Mouse (Mus musculus) neural tube, embryonic 15.5 days (tissue): Measurements from ENCODE around the gene Gm12355. TPM values are rescaled to one million over a fixed set of nuclear protein-coding genes. Genes with fewer than 3 reads are reported as not detected.
A peak's percentile ranks its signal among the peaks of the same experiment; 100 is the strongest.
"Not testable (repeated sequence)": the region's sequence is repeated elsewhere in the genome, so short reads cannot be mapped to it uniquely, and the experiment has no call there.

Experiments used
- ATAC-seq: fragments of 200-750 bp; cut with Nextera tagmentation; 2 replicates; pipeline ENCODE4 v1.8.0; 2017; ENCODE audit warnings: mild to moderate bottlenecking, moderate TSS enrichment, moderate library complexity; ENCODE audit not compliant: low FRiP score
- H3K27ac ChIP-seq: fragments of 300-500 bp; sonication (generic); replicated peaks from 2 replicates; pipeline ENCODE4 v1.5.1; 2015; ENCODE audit warnings: mild to moderate bottlenecking, inconsistent platforms
- H3K27me3 ChIP-seq: fragments of 300-500 bp; sonication (generic); replicated peaks from 2 replicates; pipeline ENCODE4 v1.6.1; 2015; ENCODE audit warnings: inconsistent platforms
- H3K36me3 ChIP-seq: fragments of 300-500 bp; sonication (generic); 2 replicates; pipeline ENCODE4 v1.6.1; 2015; ENCODE audit warnings: inconsistent platforms
- H3K4me1 ChIP-seq: fragments of 300-500 bp; sonication (generic); 2 replicates; pipeline ENCODE4 v1.6.1; 2015; ENCODE audit warnings: inconsistent platforms
- H3K4me2 ChIP-seq: fragments of 300-500 bp; sonication (generic); 2 replicates; pipeline ENCODE4 v1.6.1; 2015; ENCODE audit warnings: inconsistent platforms, mild to moderate bottlenecking, moderate library complexity
- H3K4me3 ChIP-seq: fragments of 300-500 bp; sonication (generic); replicated peaks from 2 replicates; pipeline ENCODE4 v1.5.1; 2015; ENCODE audit warnings: mild to moderate bottlenecking, inconsistent platforms
- H3K9ac ChIP-seq: fragments of 300-500 bp; sonication (generic); replicated peaks from 2 replicates; pipeline ENCODE4 v1.6.1; 2015; ENCODE audit warnings: mild to moderate bottlenecking, inconsistent platforms
- H3K9me3 ChIP-seq: fragments of 300-500 bp; sonication (generic); replicated peaks from 2 replicates; pipeline ENCODE4 v1.6.1; 2016; ENCODE audit warnings: inconsistent platforms
- WGBS: fragments of 180-500 bp; shearing (Covaris S2); methylation state at CpG from one replicate; pipeline ENCODE4 v1.1.7; 2015; ENCODE audit warnings: mixed read lengths; 5-methylcytosine and 5-hydroxymethylcytosine counted together
- polyA plus RNA-seq: library from polyadenylated mRNA; unstranded; fragments of >200 nt; fragmentation: Nextera tagmentation; extraction: Ambion mirVana; gene quantifications from 2 replicates; pipeline ENCODE4 v1.2.1, GENCODE M21; 2015

The Gm12355 gene
- polyA plus RNA-seq: 0.42 and 0.79 TPM in 2 replicates

DNA sequence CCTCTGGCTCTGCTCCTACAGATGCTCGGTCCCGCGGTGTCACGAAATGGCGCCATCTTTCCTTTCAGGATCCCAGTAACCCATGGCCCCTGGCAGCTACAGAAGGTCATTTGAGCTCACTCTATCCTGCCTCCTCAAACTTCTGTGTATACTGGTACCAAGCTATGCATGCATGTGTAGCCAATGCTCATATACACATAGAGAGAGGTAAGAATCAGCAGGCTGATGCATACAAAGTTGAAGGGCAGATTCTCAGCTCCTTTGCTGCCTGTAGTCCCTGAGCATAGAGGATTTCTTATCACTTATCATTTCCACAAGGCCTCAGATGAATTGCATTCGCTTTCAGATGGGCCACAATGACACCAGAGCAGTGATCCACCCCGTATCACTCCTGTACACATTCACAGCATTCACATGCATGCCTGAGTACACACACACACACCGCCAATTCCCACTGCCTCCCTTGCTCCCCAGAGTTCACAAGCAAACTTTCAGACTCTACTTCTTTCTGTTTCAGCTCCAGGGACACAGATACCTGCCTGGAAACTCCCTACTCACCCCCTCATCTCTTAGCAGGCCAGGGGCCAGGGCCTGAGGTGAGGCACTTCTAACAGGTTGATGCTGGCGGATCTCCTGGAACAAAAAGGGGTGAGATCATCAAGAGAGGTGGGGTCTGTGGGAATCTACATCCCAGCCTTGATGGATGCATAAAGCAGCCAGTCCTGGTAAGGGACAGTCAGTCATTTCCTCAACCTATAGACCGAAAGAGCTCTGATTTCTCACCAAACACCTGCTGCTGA, at the start of gene Gm12355, which contains the start of gene Gsdma3:
Gm12355 (minus strand) TSS at position 51 of the 800 bp plus-strand sequence.
Gsdma3 (plus strand) TSS at position 750 of the 800 bp plus-strand sequence.
- 91% methylated on average over 10 of the region's 10 CpGs for WGBS
- no peak within 1 kb of the TSS for H3K4me2 ChIP-seq
- no peak within 1 kb of the TSS for H3K9ac ChIP-seq
- H3K4me1 ChIP-seq: no peaks in the 10 kb centered on the region
- no peak for ATAC-seq
- H3K27ac ChIP-seq: no peak within 1 kb of the TSS
- H3K36me3 ChIP-seq: no peaks in the 10 kb centered on the region
- no peaks in the 10 kb centered on the region for H3K27me3 ChIP-seq
- H3K4me3 ChIP-seq: no peak within 1 kb of the TSS
- H3K9me3 ChIP-seq: no peaks in the 10 kb centered on the region

DNA sequence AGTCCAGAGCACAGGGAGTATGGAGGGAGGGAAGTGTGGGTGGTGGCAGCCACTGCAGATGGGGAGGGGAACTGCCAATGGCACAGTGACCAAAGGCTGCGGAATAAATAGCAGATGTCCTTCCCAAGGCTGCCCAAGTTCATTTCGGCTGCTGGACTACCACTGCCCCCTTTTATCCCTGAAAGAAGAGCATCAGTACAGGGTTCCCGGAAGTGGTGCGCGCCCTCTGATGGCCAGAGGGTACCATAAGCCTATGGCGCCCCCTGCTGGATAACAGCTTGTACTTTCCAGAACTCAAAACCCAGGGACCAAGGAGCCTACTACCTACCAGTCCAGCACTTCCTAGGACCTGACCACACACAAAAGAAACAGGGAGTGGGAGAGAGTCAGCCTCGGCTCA, 47.7 kb upstream of the Gm12355 start:
- H3K4me3 ChIP-seq, ATAC-seq: not testable (repeated sequence)

DNA sequence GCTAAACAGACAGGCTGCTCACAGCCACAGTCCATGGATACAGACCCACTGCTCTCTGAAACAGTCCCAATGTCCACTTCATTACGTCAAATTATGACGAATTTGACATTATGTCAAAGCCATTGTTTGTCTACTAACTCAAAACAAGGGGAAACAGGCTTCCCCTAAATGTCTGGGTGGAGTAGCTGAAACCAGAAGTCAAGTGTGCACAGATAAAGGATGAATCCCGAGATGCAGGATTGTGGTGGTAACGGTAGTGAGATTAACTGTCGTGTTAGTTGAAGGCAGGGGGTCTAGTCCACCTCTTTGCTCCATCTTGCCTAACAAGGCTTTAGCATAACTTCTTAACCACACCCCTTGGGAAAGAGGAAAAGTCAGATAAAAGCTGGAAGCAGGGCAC, 47.0 kb upstream of the Gm12355 start:
- WGBS: 89% methylated on average over 5 of the region's 5 CpGs
- no peaks in the 10 kb centered on the region for H3K4me1 ChIP-seq
- no peak overlapping the region for H3K4me3 ChIP-seq
- H3K27ac ChIP-seq: no peak overlapping the region
- no peak overlapping the region for H3K9ac ChIP-seq
- no peaks in the 10 kb centered on the region for H3K9me3 ChIP-seq
- H3K27me3 ChIP-seq: peaks cover 14% of the 10 kb centered on the region; the same call in 1 of the 2 replicates
- no peak for ATAC-seq
- no peaks in the 10 kb centered on the region for H3K36me3 ChIP-seq
- no peak overlapping the region for H3K4me2 ChIP-seq

More for the DNA sequence above, 47.7 kb upstream of the Gm12355 start:
- not testable (repeated sequence) for H3K36me3 ChIP-seq, H3K27ac ChIP-seq, H3K9ac ChIP-seq, H3K9me3 ChIP-seq, H3K27me3 ChIP-seq, H3K4me1 ChIP-seq
- WGBS: 8% methylated on average over 7 of the region's 7 CpGs
- H3K4me2 ChIP-seq: peak overlapping the region; percentile 35; the same call in 1 of the 2 replicates

DNA sequence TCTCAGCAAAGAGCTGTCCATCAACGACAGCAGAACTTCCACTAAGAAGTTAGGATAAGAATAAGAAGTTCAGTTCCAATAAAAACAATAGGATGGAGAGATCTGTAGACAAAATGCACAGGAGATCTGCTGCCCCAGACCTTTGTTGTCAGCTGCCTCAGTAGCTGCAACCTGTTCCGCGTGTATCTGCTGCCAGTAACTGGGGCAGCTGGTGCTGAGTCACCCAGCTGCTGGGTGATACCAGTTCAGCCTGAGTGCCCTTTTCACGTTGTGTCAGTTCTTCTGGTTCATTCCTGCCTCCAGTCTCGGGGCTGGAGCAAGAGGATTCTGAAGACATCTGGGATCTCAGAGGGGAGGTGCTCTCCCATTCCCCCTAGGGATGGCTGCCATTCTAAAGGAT, 46.4 kb upstream of the Gm12355 start:
- no peak for ATAC-seq
- Histone ChIP-seq H3K9me3 (no peaks in the 10 kb centered on the region), H3K36me3 (no peaks in the 10 kb centered on the region), H3K27me3 (peaks cover 17% of the 10 kb centered on the region; the same call in 1 of the 2 replicates), H3K4me1 (no peaks in the 10 kb centered on the region), H3K9ac (no peak overlapping the region), H3K27ac (no peak overlapping the region), H3K4me3 (no peak overlapping the region), H3K4me2 (no peak overlapping the region)
- WGBS: 55% methylated on average over 5 of the region's 5 CpGs

DNA sequence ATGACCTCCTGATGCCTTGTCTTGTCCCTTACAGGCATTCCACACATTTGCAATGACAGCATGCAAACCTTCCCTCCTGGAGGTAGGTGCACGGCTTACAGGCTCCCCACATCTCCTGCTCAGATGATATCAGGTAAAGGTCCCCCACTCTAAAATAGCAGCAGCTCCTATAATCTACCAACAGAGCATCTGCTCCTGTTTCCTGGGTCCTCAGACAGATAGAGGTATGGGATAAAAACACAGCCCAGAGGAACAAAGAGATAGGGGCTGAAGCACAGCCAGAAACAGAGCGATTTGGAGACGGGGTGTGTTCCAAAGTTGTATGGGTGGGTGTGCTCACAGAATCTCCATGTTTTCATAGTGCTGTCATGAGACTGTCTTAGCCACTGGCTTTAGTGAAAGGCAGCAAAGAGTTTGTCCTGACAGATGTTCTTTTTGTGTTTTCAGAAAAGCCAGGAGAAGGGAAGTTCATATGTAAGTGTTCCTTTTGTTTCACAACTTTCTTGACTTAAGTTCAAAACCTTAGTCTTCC, 45.9 kb upstream of the Gm12355 start:
- ATAC-seq: no peak
- Histone ChIP-seq H3K4me2 (no peak overlapping the region), H3K9ac (no peak overlapping the region), H3K4me3 (no peak overlapping the region), H3K9me3 (no peaks in the 10 kb centered on the region), H3K27ac (no peak overlapping the region), H3K36me3 (no peaks in the 10 kb centered on the region), H3K27me3 (peaks cover 22% of the 10 kb centered on the region; the same call in 1 of the 2 replicates), H3K4me1 (no peaks in the 10 kb centered on the region)
- WGBS: 85% methylated on average over 3 of the region's 3 CpGs

DNA sequence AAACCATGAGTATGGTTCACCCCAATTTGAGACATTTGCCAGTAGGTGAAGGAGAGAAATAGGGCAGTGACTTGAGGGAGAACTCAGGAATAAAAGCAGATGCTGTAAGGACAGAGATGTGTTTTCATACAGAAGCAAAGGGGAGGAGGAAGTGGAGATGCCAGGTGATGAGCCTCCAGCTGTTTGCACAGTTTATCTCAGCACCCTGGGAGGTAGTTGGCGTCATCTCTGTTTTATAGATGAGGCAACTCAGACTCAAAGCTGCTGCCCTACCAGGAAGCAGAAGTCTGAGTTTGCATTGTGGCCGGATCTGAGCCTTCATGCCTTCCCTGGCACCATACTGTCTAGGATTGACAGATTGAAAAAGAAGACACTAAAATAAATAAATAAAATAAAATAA, 43.5 kb upstream of the Gm12355 start:
- no peak for ATAC-seq
- Histone ChIP-seq H3K27ac (no peak overlapping the region), H3K4me3 (no peak overlapping the region), H3K4me1 (no peaks in the 10 kb centered on the region), H3K9ac (no peak overlapping the region), H3K9me3 (no peaks in the 10 kb centered on the region), H3K4me2 (no peak overlapping the region), H3K27me3 (peaks cover 26% of the 10 kb centered on the region; the same call in 1 of the 2 replicates), H3K36me3 (no peaks in the 10 kb centered on the region)
- 61% methylated on average over 2 of the region's 2 CpGs for WGBS

DNA sequence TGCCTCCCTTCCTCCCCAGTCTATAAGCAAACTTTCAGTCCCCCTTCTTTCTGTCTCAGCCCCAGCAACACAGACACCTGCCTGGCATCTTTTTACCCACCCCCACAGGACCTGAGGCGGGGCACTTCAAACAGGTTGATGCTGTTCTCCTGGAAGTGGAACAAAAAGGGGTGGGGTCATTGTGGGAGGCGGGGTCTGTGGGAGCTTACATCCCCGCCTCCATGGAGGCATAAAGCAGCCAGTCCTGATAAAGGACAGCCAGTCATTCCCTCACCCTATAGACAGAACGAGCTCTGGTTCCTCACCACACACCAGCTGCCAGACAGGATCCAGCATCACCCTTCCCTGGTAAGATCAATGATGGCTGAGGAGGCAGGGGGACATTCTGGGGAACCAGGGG, 38.6 kb upstream of the Gm12355 start, which contains the start of gene Gsdma:
Gsdma (plus strand) TSS at position 261 of the 400 bp plus-strand sequence.
- Histone ChIP-seq H3K9me3 (no peaks in the 10 kb centered on the region), H3K4me2 (no peak within 1 kb of the TSS), H3K27ac (no peak within 1 kb of the TSS), H3K4me1 (no peaks in the 10 kb centered on the region), H3K36me3 (no peaks in the 10 kb centered on the region), H3K4me3 (no peak within 1 kb of the TSS), H3K27me3 (peaks cover 22% of the 10 kb centered on the region; the same call in 1 of the 2 replicates), H3K9ac (no peak within 1 kb of the TSS)
- ATAC-seq: no peak
- WGBS: 23% methylated on average over 4 of the region's 4 CpGs

DNA sequence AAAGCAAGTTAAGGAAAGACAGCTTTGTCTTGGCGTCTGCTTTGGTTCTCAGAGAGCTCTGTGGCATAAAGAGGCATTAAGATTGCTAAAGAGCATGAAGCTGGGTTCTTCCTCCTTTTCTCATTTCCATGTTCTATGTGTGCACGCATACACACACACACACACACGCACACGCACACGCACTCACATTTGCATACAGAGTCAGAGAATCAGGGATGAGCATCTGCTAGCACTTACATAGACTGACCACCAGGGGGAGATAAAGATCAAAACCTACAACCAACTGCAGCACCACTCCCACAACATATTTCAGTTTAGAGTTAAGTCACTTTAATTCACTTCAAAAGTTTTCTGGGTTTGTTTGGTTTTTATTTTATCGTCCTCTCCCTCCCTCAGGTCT, 35.1 kb upstream of the Gm12355 start:
- Histone ChIP-seq H3K4me3 (0 out of 2 replicates have a peak overlapping the region, but pooled peaks have one; percentile 6), H3K27me3 (peaks cover 4% of the 10 kb centered on the region; the same call in 1 of the 2 replicates), H3K4me2 (peak overlapping the region; percentile 40), H3K9ac (no peak overlapping the region), H3K36me3 (no peaks in the 10 kb centered on the region), H3K27ac (no peak overlapping the region), H3K9me3 (no peaks in the 10 kb centered on the region), H3K4me1 (no peaks in the 10 kb centered on the region)
- ATAC-seq: no peak; the same call in 1 of the 2 replicates
- 3% methylated on average over 6 of the region's 6 CpGs for WGBS

DNA sequence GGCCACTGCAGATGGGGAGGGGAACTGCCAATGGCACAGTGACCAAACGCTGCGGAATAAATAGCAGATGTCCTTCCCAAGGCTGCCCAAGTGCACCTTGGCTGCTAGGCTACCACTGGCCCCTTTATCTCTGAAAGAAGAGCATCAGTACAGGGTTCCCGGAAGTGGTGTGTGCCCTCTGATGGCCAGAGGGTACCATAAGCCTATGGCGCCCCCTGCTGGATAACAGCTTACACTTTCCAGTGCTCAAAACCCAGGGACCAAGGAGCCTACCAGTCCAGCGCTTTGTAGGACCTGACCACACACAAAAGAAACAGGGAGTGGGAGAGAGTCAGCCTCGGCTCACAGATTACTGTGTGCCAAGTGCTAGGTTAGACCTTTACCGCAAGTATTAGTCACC, 29.6 kb upstream of the Gm12355 start:
- not testable (repeated sequence) for H3K27me3 ChIP-seq, H3K4me1 ChIP-seq, H3K36me3 ChIP-seq, ATAC-seq, H3K9ac ChIP-seq, H3K4me2 ChIP-seq, H3K4me3 ChIP-seq, H3K27ac ChIP-seq, H3K9me3 ChIP-seq
- WGBS: 24% methylated on average over 7 of the region's 7 CpGs

DNA sequence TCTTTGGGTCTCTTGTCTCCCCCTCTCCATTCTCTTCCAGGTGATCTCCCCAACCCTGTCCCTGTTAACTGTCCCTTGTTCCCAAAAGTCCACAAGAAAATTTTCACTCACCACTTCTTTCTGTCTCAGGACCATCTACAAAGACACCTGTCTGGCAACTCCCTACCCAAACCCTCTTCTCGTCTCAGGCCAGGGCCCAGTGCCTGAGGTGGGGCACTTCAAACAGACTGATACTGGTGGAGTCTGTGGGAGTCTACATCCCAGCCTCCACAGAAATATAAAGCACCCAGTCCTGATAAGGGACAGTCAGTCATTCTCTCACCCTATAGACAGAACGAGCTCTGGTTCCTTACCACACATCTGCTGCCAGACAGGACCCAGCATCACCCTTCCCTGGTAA, 21.0 kb upstream of the Gm12355 start, which contains the start of gene Gsdma2:
Gsdma2 (plus strand) TSS at position 301 of the 400 bp plus-strand sequence.
- H3K9ac ChIP-seq: no peak within 1 kb of the TSS
- H3K4me3 ChIP-seq: no peak within 1 kb of the TSS
- 68% methylated on average over 2 of the region's 2 CpGs for whole genome bisulfite sequencing
- H3K27me3 ChIP-seq: peaks cover 6% of the 10 kb centered on the region; the same call in 1 of the 2 replicates
- no peaks in the 10 kb centered on the region for H3K4me1 ChIP-seq
- no peaks in the 10 kb centered on the region for H3K36me3 ChIP-seq
- H3K27ac ChIP-seq: no peak within 1 kb of the TSS
- no peak within 1 kb of the TSS for H3K4me2 ChIP-seq
- H3K9me3 ChIP-seq: no peaks in the 10 kb centered on the region
- ATAC-seq: no peak

DNA sequence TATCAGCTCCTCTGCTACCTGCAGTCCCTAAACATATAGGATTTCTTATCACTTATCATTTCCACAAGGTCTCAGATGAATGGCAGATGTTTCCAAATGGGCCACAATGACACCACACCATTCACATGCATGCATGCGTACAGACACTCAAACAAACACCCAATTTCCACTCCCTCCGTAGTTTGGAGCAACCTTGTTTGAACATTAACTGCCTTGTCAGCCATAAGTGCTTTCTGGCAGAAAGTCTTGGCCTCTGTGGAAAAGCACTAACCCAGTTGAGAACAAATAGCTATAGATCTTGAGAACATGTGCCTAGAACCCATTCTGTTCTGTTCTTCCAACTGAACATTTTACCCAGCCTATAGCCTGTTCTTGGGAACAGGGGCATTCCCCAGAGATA, 20.5 kb upstream of the Gm12355 start:
- no peaks in the 10 kb centered on the region for H3K36me3 ChIP-seq
- no peaks in the 10 kb centered on the region for H3K4me1 ChIP-seq
- 76% methylated on average over 2 of the region's 2 CpGs for whole genome bisulfite sequencing
- H3K4me3 ChIP-seq: no peak overlapping the region
- no peaks in the 10 kb centered on the region for H3K9me3 ChIP-seq
- no peak overlapping the region for H3K4me2 ChIP-seq
- peaks cover 6% of the 10 kb centered on the region; the same call in 1 of the 2 replicates for H3K27me3 ChIP-seq
- H3K9ac ChIP-seq: no peak overlapping the region
- H3K27ac ChIP-seq: no peak overlapping the region
- ATAC-seq: no peak

DNA sequence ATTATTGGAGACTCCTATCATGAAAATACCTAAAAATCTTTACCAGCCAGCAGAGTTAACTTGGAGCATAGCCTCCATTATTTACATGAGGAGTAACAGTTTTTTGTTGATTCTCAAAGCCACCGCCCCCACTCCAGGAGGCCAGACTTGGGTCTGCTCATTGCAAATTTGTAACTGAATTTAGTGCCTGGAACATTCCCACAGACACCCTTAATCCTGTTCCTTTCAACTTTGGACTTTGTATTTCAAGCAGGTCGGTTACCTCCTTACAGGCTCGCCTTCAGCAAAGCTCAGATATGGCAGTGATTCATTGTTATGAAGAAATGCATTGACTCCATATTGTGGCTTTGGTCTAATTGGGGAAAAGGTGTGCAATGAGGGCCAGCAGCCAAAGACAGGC, 19.3 kb upstream of the Gm12355 start:
- Histone ChIP-seq H3K27me3 (peaks cover 10% of the 10 kb centered on the region; the same call in 1 of the 2 replicates), H3K36me3 (no peaks in the 10 kb centered on the region), H3K4me2 (no peak overlapping the region), H3K9ac (no peak overlapping the region), H3K4me3 (no peak overlapping the region), H3K9me3 (no peaks in the 10 kb centered on the region), H3K4me1 (no peaks in the 10 kb centered on the region), H3K27ac (no peak overlapping the region)
- ATAC-seq: no peak
- 94% methylated on average over 3 of the region's 3 CpGs for WGBS
